Mouse (Mus musculus) neural tube, embryonic 15.5 days (tissue): ENCODE measurements around the gene Gm37240. TPM values are rescaled to one million over a fixed set of nuclear protein-coding genes. Genes with fewer than 3 reads are reported as not detected.
A peak's percentile ranks its signal among the peaks of the same experiment; 100 is the strongest.

Experiments
- ATAC-seq: fragments of 200-750 bp; cut with Nextera tagmentation; 2 replicates; pipeline ENCODE4 v1.8.0; 2017; ENCODE audit warnings: mild to moderate bottlenecking, moderate TSS enrichment, moderate library complexity; ENCODE audit not compliant: low FRiP score
- H3K27ac ChIP-seq: fragments of 300-500 bp; sonication (generic); replicated peaks from 2 replicates; pipeline ENCODE4 v1.5.1; 2015; ENCODE audit warnings: mild to moderate bottlenecking, inconsistent platforms
- H3K27me3 ChIP-seq: fragments of 300-500 bp; sonication (generic); replicated peaks from 2 replicates; pipeline ENCODE4 v1.6.1; 2015; ENCODE audit warnings: inconsistent platforms
- H3K36me3 ChIP-seq: fragments of 300-500 bp; sonication (generic); 2 replicates; pipeline ENCODE4 v1.6.1; 2015; ENCODE audit warnings: inconsistent platforms
- H3K4me1 ChIP-seq: fragments of 300-500 bp; sonication (generic); 2 replicates; pipeline ENCODE4 v1.6.1; 2015; ENCODE audit warnings: inconsistent platforms
- H3K4me2 ChIP-seq: fragments of 300-500 bp; sonication (generic); 2 replicates; pipeline ENCODE4 v1.6.1; 2015; ENCODE audit warnings: inconsistent platforms, mild to moderate bottlenecking, moderate library complexity
- H3K4me3 ChIP-seq: fragments of 300-500 bp; sonication (generic); replicated peaks from 2 replicates; pipeline ENCODE4 v1.5.1; 2015; ENCODE audit warnings: mild to moderate bottlenecking, inconsistent platforms
- H3K9ac ChIP-seq: fragments of 300-500 bp; sonication (generic); replicated peaks from 2 replicates; pipeline ENCODE4 v1.6.1; 2015; ENCODE audit warnings: mild to moderate bottlenecking, inconsistent platforms
- H3K9me3 ChIP-seq: fragments of 300-500 bp; sonication (generic); replicated peaks from 2 replicates; pipeline ENCODE4 v1.6.1; 2016; ENCODE audit warnings: inconsistent platforms
- WGBS: fragments of 180-500 bp; shearing (Covaris S2); methylation state at CpG from one replicate; pipeline ENCODE4 v1.1.7; 2015; ENCODE audit warnings: mixed read lengths; 5-methylcytosine and 5-hydroxymethylcytosine counted together
- polyA plus RNA-seq: library from polyadenylated mRNA; unstranded; fragments of >200 nt; fragmentation: Nextera tagmentation; extraction: Ambion mirVana; gene quantifications from 2 replicates; pipeline ENCODE4 v1.2.1, GENCODE M21; 2015

Gene Gm37240
- polyA plus RNA-seq, 1 experiment from 2014 or later = 0.99 TPM

DNA sequence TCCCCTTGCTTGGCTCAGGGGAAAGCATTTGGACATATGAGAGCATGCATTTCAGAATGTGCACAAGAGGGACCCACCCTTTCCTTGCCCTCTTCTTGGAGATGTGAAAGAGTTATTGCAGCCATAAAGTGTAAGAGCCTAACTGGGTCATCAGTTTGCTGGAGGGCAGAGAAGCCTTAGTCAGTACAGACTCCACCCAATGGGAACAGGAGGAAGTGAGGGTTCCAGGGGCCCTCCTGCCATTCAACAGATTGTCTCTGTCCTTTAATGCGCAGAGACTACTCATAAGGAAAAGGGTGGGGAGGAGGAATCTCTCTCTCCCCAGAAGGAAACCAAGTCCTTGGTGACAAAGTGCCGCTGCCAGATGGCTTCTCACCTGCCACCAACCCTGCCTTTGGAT, 882.1 kb downstream of the Gm37240 start:
- Histone ChIP-seq H3K9me3 (no peaks in the 10 kb centered on the region), H3K36me3 (no peaks in the 10 kb centered on the region), H3K9ac (no peak overlapping the region), H3K27ac (no peak overlapping the region), H3K27me3 (no peaks in the 10 kb centered on the region), H3K4me3 (no peak overlapping the region), H3K4me1 (no peaks in the 10 kb centered on the region), H3K4me2 (no peak overlapping the region)
- ATAC-seq = no peak
- 71% methylated on average over 2 of the region's 2 CpGs for WGBS

DNA sequence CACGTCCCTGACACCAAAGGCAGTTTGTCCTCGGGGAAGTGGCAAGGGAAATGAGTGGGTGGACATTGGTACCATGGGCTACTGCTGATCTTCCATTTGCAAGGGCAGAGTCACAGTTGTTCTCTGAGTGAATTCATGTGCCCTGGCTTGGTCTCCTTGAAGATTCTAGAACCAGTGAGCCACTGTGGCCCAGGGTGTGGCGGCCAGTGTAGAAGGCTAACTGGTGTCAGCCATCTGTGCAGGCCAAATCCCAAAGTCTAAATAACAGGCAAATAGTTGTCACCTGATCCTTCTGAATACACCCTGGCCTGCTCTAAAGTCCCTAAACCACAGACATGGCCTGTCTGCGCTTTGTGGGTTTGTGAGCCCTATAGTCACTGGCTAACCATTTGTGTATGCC, 898.4 kb downstream of the Gm37240 start:
- peaks cover 8% of the 10 kb centered on the region; the same call in 1 of the 2 replicates for H3K4me1 ChIP-seq
- 92% methylated on average over 4 of the region's 4 CpGs for WGBS
- no peaks in the 10 kb centered on the region for H3K9me3 ChIP-seq
- no peaks in the 10 kb centered on the region for H3K27me3 ChIP-seq
- H3K27ac ChIP-seq = no peak overlapping the region
- H3K36me3 ChIP-seq = no peaks in the 10 kb centered on the region
- no peak overlapping the region for H3K4me3 ChIP-seq
- ATAC-seq = no peak
- no peak overlapping the region for H3K9ac ChIP-seq
- no peak overlapping the region for H3K4me2 ChIP-seq

DNA sequence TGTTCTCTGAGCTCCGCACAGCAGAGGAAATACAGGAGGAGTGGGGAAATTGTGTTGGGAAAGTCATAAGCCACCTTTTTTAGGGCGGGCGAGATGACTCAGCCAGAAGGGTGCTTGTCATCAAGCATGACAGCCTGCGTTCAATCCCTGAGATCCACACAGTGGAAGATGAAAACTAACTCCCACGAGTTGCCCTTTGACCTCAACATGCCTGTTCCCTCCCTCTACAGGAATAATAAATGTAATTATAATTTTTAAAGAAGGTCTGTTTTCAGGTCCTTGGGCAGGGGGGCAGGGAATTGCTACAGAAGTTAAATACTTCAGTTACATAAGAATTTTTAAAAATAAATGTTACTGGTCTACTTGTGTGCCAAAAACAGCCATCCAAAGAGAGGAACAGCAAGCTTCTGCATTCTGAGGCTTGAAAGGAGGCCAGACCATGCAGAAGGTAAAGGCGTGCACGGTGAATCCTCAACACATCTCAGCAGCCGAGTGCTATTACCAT, 902.1 kb downstream of the Gm37240 start:
- no peaks in the 10 kb centered on the region for H3K9me3 ChIP-seq
- peaks cover 2% of the 10 kb centered on the region; the same call in 1 of the 2 replicates for H3K4me1 ChIP-seq
- H3K4me2 ChIP-seq = no peak overlapping the region
- H3K27ac ChIP-seq = no peak overlapping the region
- no peak overlapping the region for H3K4me3 ChIP-seq
- H3K27me3 ChIP-seq = no peaks in the 10 kb centered on the region
- H3K36me3 ChIP-seq = peaks cover under 1% of the 10 kb centered on the region; the same call in 1 of the 2 replicates
- no peak for ATAC-seq
- WGBS = 91% methylated on average over 8 of the region's 8 CpGs
- no peak overlapping the region for H3K9ac ChIP-seq

DNA sequence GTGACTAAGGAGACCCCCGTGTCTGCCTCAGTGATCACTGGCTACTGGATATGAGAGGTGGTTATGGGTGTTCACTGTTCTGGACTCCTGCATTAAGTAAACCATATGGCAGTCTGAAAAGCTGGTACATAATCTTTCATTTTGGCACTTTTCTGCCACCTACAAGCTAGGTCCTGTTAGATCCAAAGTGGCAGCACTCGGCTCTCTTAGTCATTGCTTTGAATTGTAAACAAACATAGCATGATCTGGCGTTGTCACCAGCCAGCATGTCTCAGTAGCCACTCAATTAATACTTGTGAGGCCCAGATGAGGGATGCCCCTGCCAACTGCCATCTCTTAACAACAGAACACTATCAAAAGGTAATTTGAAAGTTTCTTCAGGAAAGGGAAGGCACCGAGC, 904.6 kb downstream of the Gm37240 start:
- 81% methylated on average over 4 of the region's 4 CpGs for WGBS
- Histone ChIP-seq H3K27me3 (no peaks in the 10 kb centered on the region), H3K4me2 (no peak overlapping the region), H3K36me3 (peaks cover 16% of the 10 kb centered on the region), H3K9ac (no peak overlapping the region), H3K4me1 (no peaks in the 10 kb centered on the region), H3K9me3 (no peaks in the 10 kb centered on the region), H3K4me3 (no peak overlapping the region), H3K27ac (no peak overlapping the region)
- ATAC-seq = no peak

DNA sequence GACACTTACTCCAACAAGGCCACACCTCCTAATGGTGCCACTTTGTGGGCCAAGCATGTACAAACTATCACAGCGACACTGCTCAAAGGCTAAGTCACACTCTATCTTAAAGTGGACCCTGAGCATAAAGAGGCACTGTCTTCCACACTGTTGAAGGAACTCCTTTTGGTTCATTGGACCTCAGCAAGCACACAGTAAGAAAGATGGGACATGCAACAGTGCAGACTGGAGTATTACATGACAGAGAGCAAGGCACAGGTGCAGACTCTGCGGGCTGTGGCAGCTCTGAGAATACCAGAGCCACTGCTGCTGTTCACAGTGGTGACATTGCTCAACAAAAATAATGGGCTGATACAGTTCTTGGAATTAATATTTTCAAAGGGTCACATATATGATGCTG, 907.2 kb downstream of the Gm37240 start:
- Histone ChIP-seq H3K9me3 (no peaks in the 10 kb centered on the region), H3K4me1 (no peaks in the 10 kb centered on the region), H3K36me3 (peaks cover 33% of the 10 kb centered on the region), H3K4me3 (no peak overlapping the region), H3K27me3 (no peaks in the 10 kb centered on the region), H3K4me2 (no peak overlapping the region), H3K9ac (no peak overlapping the region), H3K27ac (no peak overlapping the region)
- WGBS = 98% methylated on average over 2 of the region's 2 CpGs
- ATAC-seq = no peak

DNA sequence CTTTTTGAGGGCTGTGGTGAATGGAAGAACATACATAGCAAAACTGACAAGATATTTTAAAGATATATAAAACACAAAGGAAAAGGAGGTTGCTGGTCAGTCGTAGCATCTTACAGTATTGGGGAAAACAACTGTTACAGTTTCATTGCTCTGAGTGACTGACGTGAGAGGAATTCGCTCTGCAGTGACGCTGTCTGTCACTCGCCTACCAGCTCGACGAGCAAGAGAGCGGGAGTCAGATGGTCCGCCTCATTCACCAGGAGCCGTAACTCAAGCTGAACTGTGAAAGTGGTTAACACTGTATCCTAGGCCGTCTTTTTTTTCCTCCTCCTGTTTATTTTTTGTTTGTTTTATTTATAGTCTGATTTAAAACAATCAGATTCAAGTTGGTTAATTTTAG, 908.6 kb downstream of the Gm37240 start:
- ATAC-seq = no peak
- Histone ChIP-seq H3K27me3 (no peaks in the 10 kb centered on the region), H3K9ac (no peak overlapping the region), H3K36me3 (peaks cover 41% of the 10 kb centered on the region), H3K9me3 (no peaks in the 10 kb centered on the region), H3K4me2 (no peak overlapping the region), H3K27ac (no peak overlapping the region), H3K4me3 (no peak overlapping the region), H3K4me1 (no peaks in the 10 kb centered on the region)
- 85% methylated on average over 11 of the region's 11 CpGs for WGBS

DNA sequence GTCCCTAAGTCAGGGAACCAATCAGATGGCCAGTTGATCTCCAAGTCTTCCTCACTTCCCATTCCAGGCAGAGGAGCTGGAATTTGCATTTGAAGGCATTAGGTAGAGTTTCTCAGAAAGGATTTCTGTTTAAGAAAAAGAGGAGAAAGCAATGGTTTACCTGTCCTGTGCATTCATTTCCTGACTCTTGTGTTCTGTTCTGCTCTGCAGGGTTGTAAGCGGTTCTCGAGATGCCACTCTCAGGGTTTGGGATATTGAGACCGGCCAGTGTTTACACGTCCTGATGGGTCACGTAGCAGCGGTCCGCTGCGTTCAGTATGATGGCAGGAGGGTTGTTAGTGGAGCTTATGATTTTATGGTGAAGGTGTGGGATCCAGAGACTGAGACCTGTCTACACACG, 913.1 kb downstream of the Gm37240 start:
- H3K4me2 ChIP-seq = no peak overlapping the region
- WGBS = 91% methylated on average over 9 of the region's 9 CpGs
- no peaks in the 10 kb centered on the region for H3K4me1 ChIP-seq
- H3K9ac ChIP-seq = no peak overlapping the region
- H3K27ac ChIP-seq = no peak overlapping the region
- peaks cover 64% of the 10 kb centered on the region for H3K36me3 ChIP-seq
- H3K4me3 ChIP-seq = no peak overlapping the region
- no peaks in the 10 kb centered on the region for H3K27me3 ChIP-seq
- H3K9me3 ChIP-seq = no peaks in the 10 kb centered on the region
- no peak for ATAC-seq

DNA sequence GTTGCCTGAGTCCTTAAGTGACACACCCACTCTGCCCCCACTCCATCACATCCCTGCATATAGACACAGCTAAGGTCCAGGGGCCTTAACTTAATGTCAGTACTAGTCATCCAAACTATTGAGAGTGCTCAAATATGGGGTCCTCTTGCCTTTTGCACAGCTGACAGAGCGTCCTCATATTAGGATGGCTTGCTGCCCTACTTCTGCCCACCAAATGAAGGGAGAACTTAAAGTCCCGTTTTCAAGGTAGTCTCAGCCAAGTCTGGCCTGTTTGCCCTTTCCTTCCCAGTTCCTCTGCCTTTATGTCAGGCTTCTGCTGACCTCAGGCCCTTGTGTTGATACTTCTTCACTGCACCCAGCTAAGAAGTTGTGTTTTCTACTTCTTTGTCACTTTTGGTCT, 914.4 kb downstream of the Gm37240 start:
- Histone ChIP-seq H3K27me3 (no peaks in the 10 kb centered on the region), H3K9ac (no peak overlapping the region), H3K36me3 (peaks cover 69% of the 10 kb centered on the region), H3K4me3 (no peak overlapping the region), H3K4me1 (no peaks in the 10 kb centered on the region), H3K27ac (no peak overlapping the region), H3K4me2 (no peak overlapping the region), H3K9me3 (no peaks in the 10 kb centered on the region)
- 93% methylated on average over 2 of the region's 2 CpGs for WGBS
- ATAC-seq = no peak

DNA sequence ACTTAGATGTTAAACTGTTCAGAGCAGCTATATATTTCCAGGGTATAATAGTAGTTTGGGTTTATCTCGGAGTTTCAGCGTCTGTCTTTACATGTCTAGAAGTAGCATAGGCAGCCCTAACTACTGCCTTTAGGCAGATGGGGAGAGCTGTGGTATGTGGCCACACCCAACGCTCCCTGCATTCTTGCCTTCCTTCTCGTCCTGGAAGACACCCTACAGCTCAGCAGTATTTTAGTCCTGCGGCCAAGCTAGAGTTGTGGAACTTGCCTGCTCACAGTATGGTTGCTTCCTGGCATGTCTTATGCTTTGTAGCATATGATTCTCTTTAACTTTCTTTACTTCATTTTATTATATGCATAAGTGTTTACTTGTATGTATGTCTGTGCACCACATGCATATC, 915.8 kb downstream of the Gm37240 start:
- H3K27me3 ChIP-seq = no peaks in the 10 kb centered on the region
- no peak overlapping the region for H3K9ac ChIP-seq
- no peaks in the 10 kb centered on the region for H3K4me1 ChIP-seq
- no peaks in the 10 kb centered on the region for H3K9me3 ChIP-seq
- no peak overlapping the region for H3K4me3 ChIP-seq
- 93% methylated on average over 5 of the region's 5 CpGs for WGBS
- H3K27ac ChIP-seq = no peak overlapping the region
- H3K4me2 ChIP-seq = no peak overlapping the region
- peaks cover 72% of the 10 kb centered on the region for H3K36me3 ChIP-seq
- ATAC-seq = no peak

DNA sequence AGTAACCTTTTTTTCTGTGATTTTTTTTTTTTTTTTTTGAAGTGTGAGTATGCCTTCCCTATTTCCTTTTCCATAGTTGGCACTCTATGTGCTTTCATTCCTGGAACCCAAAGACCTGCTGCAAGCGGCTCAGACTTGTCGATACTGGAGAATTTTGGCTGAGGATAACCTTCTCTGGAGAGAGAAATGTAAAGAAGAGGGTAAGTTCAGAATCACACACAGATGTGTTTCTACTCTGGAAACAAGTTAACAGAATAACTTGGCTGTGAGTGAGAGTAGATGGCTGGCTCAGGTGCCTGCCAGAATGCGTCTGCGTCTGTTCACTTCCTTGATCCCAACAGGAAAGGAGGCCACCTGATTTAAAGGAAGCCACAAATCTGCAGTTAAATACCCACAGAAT, 920.0 kb downstream of the Gm37240 start:
- Histone ChIP-seq H3K9ac (no peak overlapping the region), H3K9me3 (no peaks in the 10 kb centered on the region), H3K27me3 (no peaks in the 10 kb centered on the region), H3K4me2 (no peak overlapping the region), H3K36me3 (peaks cover 48% of the 10 kb centered on the region), H3K4me1 (no peaks in the 10 kb centered on the region), H3K4me3 (no peak overlapping the region), H3K27ac (no peak overlapping the region)
- WGBS = 91% methylated on average over 4 of the region's 4 CpGs
- ATAC-seq = no peak

DNA sequence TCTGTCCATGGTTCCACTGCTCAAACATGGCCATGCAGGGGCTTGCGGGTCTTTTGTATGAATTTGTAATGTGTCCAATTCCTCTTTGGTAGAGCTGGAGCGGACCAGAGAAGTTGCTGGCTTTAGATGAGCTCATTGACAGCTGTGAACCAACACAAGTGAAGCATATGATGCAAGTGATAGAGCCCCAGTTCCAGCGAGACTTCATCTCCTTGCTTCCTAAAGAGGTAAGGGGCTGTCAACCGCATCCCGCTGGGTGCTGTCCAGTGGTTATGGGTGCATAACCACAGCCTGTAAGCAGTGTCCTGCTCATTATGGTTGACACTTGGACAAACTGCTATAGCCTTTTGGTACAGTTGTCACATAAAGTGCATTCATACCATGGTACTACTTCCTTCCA, 922.2 kb downstream of the Gm37240 start:
- H3K9ac ChIP-seq = no peak overlapping the region
- 91% methylated on average over 5 of the region's 5 CpGs for WGBS
- H3K4me2 ChIP-seq = no peak overlapping the region
- no peak for ATAC-seq
- no peaks in the 10 kb centered on the region for H3K4me1 ChIP-seq
- H3K9me3 ChIP-seq = no peaks in the 10 kb centered on the region
- no peak overlapping the region for H3K4me3 ChIP-seq
- H3K36me3 ChIP-seq = peaks cover 40% of the 10 kb centered on the region
- H3K27me3 ChIP-seq = no peaks in the 10 kb centered on the region
- no peak overlapping the region for H3K27ac ChIP-seq

DNA sequence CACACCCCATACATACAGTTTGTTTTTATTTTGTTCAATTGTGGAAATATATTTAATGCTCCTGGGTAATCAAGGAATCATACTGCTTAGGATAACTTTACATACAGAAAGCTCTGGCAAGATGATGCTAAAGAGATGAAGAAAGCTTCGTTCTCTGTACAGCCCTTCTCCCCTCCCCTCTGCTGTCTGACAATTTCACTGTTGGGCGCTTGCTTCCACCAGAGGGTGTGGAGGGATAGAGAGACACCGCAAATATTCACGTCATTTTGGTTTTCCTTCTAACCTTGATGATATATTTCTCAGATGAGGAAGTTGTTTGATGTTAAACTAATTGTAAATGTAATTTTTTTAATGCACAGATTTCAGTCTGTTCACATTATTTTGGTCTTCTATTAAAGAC, 931.5 kb downstream of the Gm37240 start:
- Histone ChIP-seq H3K27me3 (no peaks in the 10 kb centered on the region), H3K9me3 (no peaks in the 10 kb centered on the region), H3K4me2 (peak overlapping the region; percentile 25), H3K9ac (no peak overlapping the region), H3K27ac (no peak overlapping the region), H3K36me3 (peaks cover 3% of the 10 kb centered on the region), H3K4me1 (0 out of 2 replicates have a peak, but pooled peaks cover 6% of the 10 kb centered on the region), H3K4me3 (no peak overlapping the region)
- no peak for ATAC-seq
- WGBS = 52% methylated on average over 4 of the region's 4 CpGs
